Mouse (Mus musculus): ENCODE results near the gene Dapk3. TPM values are rescaled to one million over a fixed set of nuclear protein-coding genes. Genes with fewer than 3 reads are reported as not detected.

The Dapk3 gene
- polyA plus RNA-seq, 1 experiment = 64.8 TPM

DNA sequence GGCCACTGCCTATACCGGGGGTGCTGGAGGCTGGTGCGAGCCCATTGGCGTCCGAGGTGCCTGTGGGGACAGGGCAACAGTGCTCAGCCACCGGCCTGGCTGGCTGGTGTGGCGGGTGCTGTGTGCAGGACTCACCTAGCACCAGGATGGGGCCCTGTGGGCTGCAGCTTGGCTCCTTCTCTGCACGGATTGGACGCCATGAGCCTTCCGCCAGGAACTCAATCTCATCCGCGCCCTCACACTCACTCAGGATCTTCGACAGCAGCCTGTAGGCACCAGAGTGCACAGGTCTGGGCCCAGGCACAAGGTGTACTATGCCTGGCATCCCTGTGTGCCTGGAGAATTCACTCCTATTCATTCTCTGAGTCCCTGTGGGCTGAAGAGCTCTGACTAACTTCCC is 28.5 kb upstream of the Dapk3 start:
- no peak overlapping the region for H3K4me3 ChIP-seq (ENCODE audit: low read depth, low read length)

DNA sequence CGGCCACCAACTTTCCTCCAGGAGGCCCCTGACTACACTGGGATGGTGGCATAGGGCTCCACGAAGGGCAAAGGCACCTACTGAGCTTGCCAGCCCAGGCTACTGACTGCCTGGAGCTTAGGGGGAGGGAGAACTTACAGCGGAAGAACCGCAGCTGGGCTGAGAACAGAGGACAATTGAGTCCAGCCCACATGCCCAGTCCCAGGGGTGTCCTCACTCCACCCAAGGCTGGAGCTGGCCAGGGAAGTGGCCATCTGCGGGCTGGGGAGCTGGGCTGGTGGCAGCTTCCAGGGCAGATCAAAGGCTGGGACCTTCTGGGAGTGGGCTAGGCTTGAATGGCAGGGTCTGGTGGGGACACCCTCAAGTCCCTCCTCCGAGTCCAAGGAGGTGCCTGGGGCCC is 28.1 kb upstream of the Dapk3 start:
- H3K4me1 ChIP-seq (ENCODE audit: control insufficient read depth, insufficient read depth, low read length) = no peaks in the 10 kb centered on the region
- H3K27me3 ChIP-seq (ENCODE audit: control insufficient read depth, insufficient read depth, low read length, poor library complexity, severe bottlenecking) = no peaks in the 10 kb centered on the region
- H3K4me3 ChIP-seq (ENCODE audit: low read depth, low read length) = no peak overlapping the region
- TF ChIP-seq POLR2A (IDR thresholded peaks at IDR 0.05; ENCODE audit: insufficient read depth, low read length) (no peak), EP300 (IDR thresholded peaks at IDR 0.05; ENCODE audit: insufficient read depth, low read depth, low read length) (no peak), CTCF (IDR thresholded peaks at IDR 0.05; ENCODE audit: low read depth, low read length) (no peak)
- no peak overlapping the region for H3K27ac ChIP-seq (ENCODE audit: insufficient read depth, low read length)
- no peak overlapping the region for H3K9ac ChIP-seq (ENCODE audit: low read depth, poor library complexity, severe bottlenecking)
- H3K36me3 ChIP-seq (ENCODE audit: control insufficient read depth, insufficient read depth, low read length, poor library complexity, severe bottlenecking) = peaks cover 14% of the 10 kb centered on the region; the same call in 1 of the 2 replicates
- no peaks in the 10 kb centered on the region for H3K9me3 ChIP-seq (replicated peaks; ENCODE audit: control insufficient read depth, insufficient read depth, low read length, poor library complexity, severe bottlenecking)

More for the DNA sequence above, 28.5 kb upstream of the Dapk3 start:
- H3K27ac ChIP-seq (ENCODE audit: insufficient read depth, low read length) = no peak overlapping the region
- TF ChIP-seq EP300 (IDR thresholded peaks at IDR 0.05; ENCODE audit: insufficient read depth, low read depth, low read length) (no peak), CTCF (IDR thresholded peaks at IDR 0.05; ENCODE audit: low read depth, low read length) (no peak), POLR2A (IDR thresholded peaks at IDR 0.05; ENCODE audit: insufficient read depth, low read length) (no peak)
- H3K9me3 ChIP-seq (replicated peaks; ENCODE audit: control insufficient read depth, insufficient read depth, low read length, poor library complexity, severe bottlenecking) = no peaks in the 10 kb centered on the region
- no peaks in the 10 kb centered on the region for H3K4me1 ChIP-seq (ENCODE audit: control insufficient read depth, insufficient read depth, low read length)
- H3K36me3 ChIP-seq (ENCODE audit: control insufficient read depth, insufficient read depth, low read length, poor library complexity, severe bottlenecking) = peaks cover 14% of the 10 kb centered on the region; the same call in 1 of the 2 replicates
- no peaks in the 10 kb centered on the region for H3K27me3 ChIP-seq (ENCODE audit: control insufficient read depth, insufficient read depth, low read length, poor library complexity, severe bottlenecking)
- 0 out of 2 replicates have a peak overlapping the region, but pooled peaks have one; percentile 4 for H3K9ac ChIP-seq (ENCODE audit: low read depth, poor library complexity, severe bottlenecking)

DNA sequence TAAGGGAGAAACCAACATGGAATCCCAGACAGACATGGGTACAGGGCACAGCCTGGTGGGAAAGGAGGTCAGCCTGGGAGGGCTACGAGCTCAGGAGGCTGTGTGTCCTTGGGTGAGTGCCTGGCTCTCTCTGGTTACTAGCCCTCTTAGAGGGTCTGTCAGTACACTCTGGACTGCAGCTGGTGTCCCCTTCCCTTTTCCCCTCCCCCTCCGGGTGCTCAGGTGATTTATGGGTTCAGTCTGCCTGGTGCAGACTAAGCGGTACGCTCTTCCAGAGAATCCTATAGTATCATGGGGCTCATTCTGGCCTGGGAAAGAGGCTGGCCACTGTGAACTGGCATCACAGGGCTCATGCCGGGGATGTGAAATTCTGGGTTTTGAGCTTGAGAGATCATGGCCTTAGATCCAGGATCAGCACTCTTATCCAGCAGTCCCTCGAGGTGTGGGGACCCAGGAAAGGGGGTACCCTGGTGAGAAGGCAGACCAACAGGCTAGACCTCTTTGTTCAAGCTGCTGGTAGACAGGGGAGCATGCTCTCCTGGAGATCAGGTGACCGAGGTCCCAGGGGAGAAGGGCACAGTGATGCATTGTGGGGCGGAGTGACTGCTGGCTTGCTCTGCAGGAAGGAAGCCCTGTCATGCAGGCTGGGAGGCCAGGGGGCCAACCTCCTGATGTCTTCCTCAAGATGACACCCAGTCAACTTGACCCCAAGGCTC is 21.0 kb upstream of the Dapk3 start:
- Histone ChIP-seq H3K36me3 (ENCODE audit: control insufficient read depth, insufficient read depth, low read length, poor library complexity, severe bottlenecking) (peaks cover 18% of the 10 kb centered on the region), H3K4me1 (ENCODE audit: control insufficient read depth, insufficient read depth, low read length) (no peaks in the 10 kb centered on the region), H3K27me3 (ENCODE audit: control insufficient read depth, insufficient read depth, low read length, poor library complexity, severe bottlenecking) (no peaks in the 10 kb centered on the region), H3K27ac (ENCODE audit: insufficient read depth, low read length) (no peak overlapping the region), H3K9ac (ENCODE audit: low read depth, poor library complexity, severe bottlenecking) (no peak overlapping the region), H3K4me3 (ENCODE audit: low read depth, low read length) (no peak overlapping the region), H3K9me3 (replicated peaks; ENCODE audit: control insufficient read depth, insufficient read depth, low read length, poor library complexity, severe bottlenecking) (no peaks in the 10 kb centered on the region)
- TF ChIP-seq EP300 (IDR thresholded peaks at IDR 0.05; ENCODE audit: insufficient read depth, low read depth, low read length) (no peak), CTCF (IDR thresholded peaks at IDR 0.05; ENCODE audit: low read depth, low read length) (no peak), POLR2A (IDR thresholded peaks at IDR 0.05; ENCODE audit: insufficient read depth, low read length) (no peak)

DNA sequence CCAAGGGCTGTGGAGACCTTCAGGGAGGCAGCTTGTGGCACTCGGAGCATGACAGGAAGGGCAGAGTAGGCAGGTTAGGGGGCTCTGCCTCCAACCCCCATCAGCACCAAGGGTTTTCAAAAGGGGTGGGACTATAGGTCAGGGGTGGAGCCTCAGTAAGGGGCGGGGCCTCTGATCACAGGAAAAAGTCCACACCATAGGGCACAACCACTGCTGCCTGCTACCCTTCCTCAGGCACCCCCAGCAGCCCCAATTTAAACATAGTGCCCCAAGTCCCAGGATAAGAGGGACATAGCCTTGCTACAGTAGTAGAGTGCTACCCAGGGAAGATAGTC is 20.5 kb upstream of the Dapk3 start:
- H3K36me3 ChIP-seq (ENCODE audit: control insufficient read depth, insufficient read depth, low read length, poor library complexity, severe bottlenecking) = peaks cover 16% of the 10 kb centered on the region
- no peaks in the 10 kb centered on the region for H3K27me3 ChIP-seq (ENCODE audit: control insufficient read depth, insufficient read depth, low read length, poor library complexity, severe bottlenecking)
- no peak overlapping the region for H3K27ac ChIP-seq (ENCODE audit: insufficient read depth, low read length)
- H3K9me3 ChIP-seq (replicated peaks; ENCODE audit: control insufficient read depth, insufficient read depth, low read length, poor library complexity, severe bottlenecking) = no peaks in the 10 kb centered on the region
- no peak overlapping the region for H3K9ac ChIP-seq (ENCODE audit: low read depth, poor library complexity, severe bottlenecking)
- TF ChIP-seq POLR2A (IDR thresholded peaks at IDR 0.05; ENCODE audit: insufficient read depth, low read length) = no peak
- TF ChIP-seq EP300 (IDR thresholded peaks at IDR 0.05; ENCODE audit: insufficient read depth, low read depth, low read length) = no peak
- no peak for TF ChIP-seq CTCF (IDR thresholded peaks at IDR 0.05; ENCODE audit: low read depth, low read length)
- no peak overlapping the region for H3K4me3 ChIP-seq (ENCODE audit: low read depth, low read length)
- H3K4me1 ChIP-seq (ENCODE audit: control insufficient read depth, insufficient read depth, low read length) = no peaks in the 10 kb centered on the region

GRCm38 (mm10) chr10:81165118-81165517 is 17.7 kb upstream of the Dapk3 start:
- Histone ChIP-seq H3K27me3 (ENCODE audit: control insufficient read depth, insufficient read depth, low read length, poor library complexity, severe bottlenecking) (no peaks in the 10 kb centered on the region), H3K4me1 (ENCODE audit: control insufficient read depth, insufficient read depth, low read length) (no peaks in the 10 kb centered on the region), H3K9me3 (replicated peaks; ENCODE audit: control insufficient read depth, insufficient read depth, low read length, poor library complexity, severe bottlenecking) (no peaks in the 10 kb centered on the region), H3K36me3 (ENCODE audit: control insufficient read depth, insufficient read depth, low read length, poor library complexity, severe bottlenecking) (peaks cover 7% of the 10 kb centered on the region; the same call in 1 of the 2 replicates), H3K4me3 (ENCODE audit: low read depth, low read length) (no peak overlapping the region), H3K9ac (ENCODE audit: low read depth, poor library complexity, severe bottlenecking) (no peak overlapping the region), H3K27ac (ENCODE audit: insufficient read depth, low read length) (no peak overlapping the region)
- TF ChIP-seq POLR2A (IDR thresholded peaks at IDR 0.05; ENCODE audit: insufficient read depth, low read length) (no peak), EP300 (IDR thresholded peaks at IDR 0.05; ENCODE audit: insufficient read depth, low read depth, low read length) (no peak), CTCF (IDR thresholded peaks at IDR 0.05; ENCODE audit: low read depth, low read length) (no peak)

All from ES-Bruce4 (cell line).